Mouse (Mus musculus): Measurements from ENCODE around the gene Tnn. TPM values are rescaled to one million over a fixed set of nuclear protein-coding genes. Genes with fewer than 3 reads are reported as not detected.

Tnn gene
- polyA plus RNA-seq (2017; shearing (Covaris generic)) = under 1 TPM in 1 of 2 experiments, not detected in 1; 0.15 TPM

DNA sequence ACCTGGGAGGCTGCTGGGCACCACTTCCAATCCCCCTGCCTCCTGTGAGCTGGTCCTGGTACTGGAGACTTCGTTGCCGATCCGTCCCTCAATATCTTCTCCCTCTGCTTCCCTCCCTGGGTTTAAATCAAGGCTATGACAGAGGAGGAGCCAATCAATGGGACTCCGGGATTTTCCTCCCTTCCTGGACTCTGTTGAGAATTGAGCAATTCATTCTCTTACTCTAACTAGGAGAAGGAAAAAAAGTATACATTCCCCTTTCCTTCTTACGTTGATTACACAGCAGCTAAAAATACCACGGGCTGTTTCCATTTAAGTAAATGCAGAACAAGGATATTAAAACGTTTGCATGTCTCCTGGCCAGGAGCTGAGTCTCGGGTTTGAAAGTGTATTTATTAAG lies at the start of gene Tnn:
Gene Tnn (minus strand): TSS at position 101 of the 400 bp plus-strand sequence.
- no peak for ATAC-seq

DNA sequence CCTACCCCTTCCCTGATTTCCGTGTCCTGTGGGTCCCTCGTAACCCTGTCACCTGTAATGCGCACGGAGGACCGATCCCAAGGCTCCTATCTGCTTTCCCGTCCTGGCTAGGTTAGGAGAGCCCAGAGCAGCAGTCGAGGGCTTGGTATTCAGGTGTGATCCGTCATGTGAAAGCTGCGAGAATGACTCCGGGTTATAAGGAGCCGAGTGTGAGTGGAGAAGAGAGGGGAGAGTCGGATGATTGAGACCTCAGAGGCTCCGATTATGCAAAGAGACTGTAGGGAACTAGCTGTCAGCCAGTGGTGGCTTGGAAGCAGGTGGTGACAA lies 41.9 kb upstream of the Tnn start:
- peak; percentile 24 for ATAC-seq

DNA sequence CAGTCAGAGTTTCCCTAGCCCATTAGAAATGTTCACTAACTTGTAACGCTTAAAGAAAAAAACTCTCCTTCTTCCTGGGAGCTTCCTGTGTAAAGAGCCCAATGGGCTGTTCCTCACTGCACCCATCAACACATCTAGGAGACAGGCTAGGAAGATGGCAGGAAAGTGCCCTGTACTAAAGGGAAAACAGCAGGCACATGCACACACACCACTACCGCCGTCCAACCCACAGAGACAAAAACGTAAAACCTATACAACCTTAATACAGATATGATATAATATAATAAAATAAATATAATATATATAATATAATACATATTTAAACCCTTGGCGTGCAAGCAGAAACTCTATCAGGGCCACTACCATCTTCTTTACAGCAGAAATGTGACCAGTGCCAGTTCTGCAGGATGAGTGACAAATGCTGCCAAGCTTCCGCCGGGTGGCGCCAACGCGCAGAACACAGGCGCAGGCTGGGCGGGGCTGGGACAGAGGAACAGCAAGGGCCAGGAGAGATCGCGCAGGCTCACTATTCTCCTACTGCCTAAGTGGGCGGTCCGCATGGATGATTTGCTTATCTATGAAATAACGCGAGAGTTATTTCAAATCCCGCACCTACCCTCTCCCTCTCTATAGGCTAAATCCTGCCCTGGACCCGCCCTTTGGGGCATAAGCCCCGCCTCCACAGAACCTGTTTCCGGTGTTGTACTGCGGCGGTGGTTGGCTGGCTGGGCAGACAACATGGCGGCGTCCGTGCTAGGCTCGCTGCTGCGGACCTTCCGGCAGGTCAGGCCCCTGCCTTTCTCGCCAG lies 41.4 kb upstream of the Tnn start, which contains the start of gene Mrps14:
Gene Mrps14 (plus strand): TSS at position 687 of the 808 bp plus-strand sequence.
- peak; percentile 98 for ATAC-seq

DNA sequence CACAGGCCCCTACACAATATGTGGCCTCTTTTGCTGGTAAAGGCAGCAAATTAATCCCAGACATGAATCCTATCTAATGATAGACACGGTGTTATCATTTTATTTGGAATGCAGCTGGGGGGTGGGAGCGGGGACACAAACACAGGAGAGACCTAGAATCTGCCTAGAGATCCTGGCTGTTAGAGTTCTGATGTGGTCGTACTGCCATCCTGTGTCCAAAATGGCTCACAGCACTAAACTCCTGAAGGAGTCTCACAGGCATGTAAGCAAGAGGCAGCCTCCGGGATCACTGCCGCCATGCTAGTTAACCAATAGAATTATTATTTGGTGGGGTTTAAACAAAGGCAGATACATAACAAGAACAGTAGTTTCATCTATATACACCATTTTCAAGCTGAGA lies 31.1 kb upstream of the Tnn start:
- ATAC-seq = no peak

DNA sequence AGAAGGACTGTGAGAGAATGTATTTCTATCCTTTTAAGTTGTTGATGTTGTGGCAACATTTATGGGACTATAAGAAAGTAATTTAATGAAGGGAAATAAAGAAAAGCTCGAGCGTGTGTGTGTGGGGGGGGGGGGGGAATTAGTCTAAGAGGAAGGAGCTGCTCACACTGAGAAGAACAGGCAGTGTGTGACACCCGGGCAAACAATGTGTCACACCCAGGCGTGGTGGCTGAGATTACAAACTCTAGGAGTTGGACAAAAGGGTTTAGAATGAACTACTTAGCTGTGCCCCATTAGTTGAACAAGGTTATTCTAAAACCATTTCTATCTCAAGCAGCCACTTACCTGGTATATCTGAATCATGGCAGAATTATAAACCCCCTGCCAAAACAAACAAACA lies 27.8 kb upstream of the Tnn start:
- no peak for ATAC-seq

DNA sequence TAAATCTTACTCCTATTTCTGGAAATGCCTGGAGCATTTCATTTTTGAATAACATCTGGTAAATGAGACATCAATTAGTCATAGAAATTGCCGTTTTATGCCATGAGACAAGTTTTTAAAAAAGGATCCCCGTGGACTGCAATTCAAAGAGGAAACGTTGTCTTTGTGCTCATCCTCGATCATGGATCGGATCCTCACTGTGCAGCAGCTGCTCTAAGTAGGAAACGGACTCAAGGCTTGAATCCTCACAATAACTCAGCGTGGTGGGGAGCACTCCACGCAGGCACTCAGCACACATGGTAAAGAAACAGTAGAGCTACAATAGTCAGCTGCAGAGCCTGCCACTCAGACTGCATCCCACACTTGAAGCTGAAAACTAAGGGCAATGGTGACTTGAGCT lies 23.5 kb upstream of the Tnn start:
- ATAC-seq = no peak

DNA sequence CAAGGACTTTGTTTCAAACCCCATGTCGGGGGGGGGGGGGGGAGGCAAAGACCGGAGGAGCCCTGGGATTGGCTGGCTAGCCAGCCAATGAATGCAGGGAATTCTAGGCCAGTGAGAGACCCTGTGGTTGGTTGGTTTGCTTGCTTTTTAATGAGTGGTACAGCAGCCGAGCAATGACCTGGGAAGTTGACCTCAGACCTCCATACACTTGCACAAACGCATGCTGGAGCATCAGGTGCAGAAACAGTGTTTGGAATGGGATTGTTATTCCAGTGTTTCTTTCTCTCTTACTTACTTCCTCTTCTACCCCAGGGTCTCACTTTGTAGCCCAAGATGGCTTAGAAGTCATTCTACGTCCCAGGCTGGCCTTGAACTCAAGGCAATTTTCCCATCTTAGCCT lies 13.2 kb upstream of the Tnn start:
- no peak for ATAC-seq

DNA sequence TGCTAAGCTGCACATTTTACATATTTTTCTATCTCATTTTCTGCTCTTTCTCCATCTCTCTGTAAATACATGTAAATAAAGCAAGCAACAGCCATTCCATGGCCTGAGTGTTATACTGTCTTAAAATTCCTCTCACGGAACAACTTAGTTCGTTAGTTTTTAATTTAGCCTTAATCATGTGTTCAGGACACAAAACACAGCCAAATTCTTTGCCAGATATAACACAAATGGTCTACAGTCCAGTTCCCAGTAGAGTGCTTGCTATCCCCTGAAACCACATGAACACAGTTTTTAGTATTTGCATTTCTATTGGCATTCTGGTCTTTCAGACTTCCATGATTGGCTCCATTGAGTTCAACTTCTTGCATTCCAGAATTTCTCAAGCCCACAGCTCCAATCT lies 4.8 kb upstream of the Tnn start:
- no peak for ATAC-seq

DNA sequence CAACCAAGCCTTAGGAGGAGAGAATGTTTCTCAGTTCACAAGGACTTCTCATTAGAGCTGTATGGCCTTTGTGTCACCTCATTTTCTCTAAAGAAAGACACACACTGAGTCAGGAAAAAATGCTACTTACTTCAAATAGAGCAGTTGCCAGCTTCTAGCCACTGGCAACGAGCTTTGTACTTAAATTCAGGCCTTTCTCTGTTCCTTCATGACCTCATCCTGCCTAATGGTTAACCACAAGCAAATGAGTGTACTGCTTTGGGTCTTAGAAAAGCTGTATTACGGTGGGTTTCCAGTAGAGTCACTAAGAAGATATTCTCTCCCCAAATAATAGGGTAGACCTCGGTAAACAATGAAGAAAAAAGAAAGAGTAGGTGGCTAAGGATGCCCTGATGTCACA lies 2.7 kb downstream of the Tnn start:
- ATAC-seq = no peak

DNA sequence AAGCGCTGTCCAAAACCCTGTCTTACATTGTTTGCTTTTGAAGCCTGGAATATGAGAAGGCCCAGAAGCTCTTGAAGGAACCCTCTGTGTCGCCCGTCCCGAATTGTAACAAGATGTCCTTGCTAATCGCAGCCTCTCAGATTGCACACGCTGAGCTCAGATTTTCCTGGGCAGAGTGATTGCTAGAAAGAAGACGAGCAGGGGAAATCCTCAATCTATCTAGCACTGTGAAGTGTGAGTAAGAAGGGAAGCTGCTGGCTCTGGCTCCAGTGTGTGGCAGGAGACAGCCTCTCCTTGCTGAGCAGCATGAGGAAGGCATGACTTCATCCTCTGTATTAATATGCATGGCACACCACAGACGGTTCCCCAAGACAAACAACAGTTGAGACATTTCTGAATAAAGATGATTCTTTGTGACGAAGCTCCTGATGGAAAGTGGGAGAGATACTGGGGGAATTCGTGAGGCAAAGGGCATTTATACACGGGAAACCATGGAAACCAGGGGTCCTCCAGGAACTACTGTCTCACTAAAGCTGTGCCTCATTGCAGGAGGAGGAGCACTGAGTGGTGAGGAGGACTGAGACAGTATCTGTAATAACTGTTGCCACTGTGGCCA lies 4.0 kb downstream of the Tnn start:
- ATAC-seq = no peak

DNA sequence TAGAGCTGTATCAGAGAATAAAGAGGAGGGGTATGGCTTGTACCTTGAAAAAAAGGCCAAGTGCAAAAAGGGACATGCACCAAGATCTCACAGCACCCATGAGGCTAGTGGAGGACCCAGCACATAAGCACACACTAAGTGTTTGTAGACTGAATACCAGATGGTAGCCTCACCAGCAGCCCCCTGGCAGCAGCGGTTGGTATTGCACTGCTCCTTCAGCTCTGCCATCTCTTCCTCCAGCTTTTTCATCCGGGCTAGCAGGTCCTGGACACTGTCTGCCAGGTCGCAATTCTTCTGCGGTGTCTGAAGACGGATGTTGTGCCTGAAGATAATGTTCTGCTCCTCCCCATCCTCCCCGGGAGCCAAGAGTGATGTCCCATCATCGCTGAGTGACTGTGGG lies 6.1 kb downstream of the Tnn start:
- ATAC-seq = no peak

DNA sequence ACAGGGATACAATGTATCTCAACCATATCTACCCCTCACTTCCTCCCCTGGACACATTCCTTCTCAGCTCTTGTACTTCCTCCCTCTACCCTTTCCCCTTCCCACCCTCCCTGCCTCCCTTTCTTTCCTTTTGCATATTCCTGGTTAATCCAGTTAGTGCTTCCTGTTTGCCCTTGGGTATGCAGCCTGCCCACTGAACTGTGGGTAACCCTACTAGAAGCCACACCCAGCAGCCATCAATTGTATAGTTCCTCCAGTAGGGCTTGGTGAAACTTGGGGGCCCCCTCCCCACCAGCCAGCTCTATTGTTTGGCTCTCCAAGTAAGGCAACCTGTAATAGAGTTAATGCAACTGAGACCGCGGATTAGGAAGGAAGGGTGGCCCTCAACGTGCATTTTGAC lies 7.8 kb downstream of the Tnn start:
- ATAC-seq = no peak

DNA sequence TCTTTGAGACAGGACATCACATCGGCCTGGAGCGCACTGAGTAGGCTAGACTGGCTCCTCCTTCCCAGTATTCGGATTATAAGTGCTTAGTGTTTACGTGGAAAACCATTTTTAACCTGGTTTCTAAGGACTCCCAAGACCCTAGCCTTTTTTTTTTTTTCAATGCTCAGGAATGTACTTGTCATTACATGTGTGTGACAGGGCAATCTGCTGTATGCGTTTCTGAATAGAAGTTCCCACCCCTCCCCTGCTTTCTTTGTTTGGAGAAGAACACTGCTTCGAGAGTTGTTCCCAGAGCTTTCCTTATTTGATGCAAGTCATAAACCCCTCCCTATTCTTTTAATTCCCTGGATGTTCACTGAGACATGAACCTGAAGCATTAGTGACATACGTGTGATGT lies 9.0 kb downstream of the Tnn start:
- ATAC-seq = no peak

DNA sequence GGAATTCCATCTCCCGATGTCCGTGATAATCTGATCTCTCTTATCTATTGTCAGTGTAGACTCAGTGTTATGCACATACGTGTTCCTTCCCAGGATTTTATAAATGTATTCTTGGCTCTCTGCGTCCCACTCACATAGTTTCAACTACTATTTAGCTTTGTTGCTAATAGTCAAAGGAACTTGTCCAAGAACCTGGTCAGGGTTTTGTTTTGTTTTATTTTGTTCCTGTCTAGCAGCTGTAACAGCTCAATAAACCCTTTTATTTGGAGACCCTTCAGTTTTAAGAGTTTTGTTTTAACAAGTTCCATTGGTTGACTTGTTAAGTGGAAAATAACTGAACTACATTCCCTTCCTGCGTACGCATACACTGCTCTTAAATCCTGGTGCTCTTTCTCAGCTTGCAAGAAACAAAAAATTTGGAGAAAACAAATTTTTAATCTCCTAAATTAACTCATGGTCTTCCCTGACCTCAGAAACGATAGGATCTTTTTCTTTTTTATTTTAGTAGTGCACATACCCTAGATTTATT lies 17.0 kb downstream of the Tnn start:
- no peak for ATAC-seq

DNA sequence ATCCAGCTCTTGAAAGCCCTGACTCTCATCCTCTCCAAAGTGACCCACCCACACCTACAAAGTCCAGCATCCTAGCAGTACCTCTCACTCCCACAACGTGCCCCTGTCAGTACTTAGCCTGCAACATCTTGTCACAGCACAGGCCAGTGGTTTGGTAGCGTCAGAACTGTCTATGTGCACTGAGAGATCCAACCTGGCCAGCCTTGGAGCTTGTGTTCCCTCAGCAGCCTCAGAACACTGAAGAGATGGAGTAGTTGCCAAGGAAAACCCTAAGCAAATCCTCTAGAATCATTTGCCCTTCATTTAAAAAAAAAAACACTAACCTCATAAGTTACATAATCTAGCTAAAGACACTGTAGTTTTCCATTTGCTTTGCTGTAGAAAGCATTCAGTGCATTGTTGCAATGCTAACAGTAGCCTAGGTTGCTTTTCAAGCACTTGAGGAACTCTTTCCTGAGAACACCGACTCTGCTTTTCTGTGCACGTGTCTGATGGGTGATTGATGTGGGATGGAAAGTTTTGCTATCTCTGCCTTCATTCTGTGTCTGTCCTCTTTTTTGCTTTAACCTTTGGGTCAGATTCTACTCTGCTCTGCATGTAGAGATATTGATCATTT lies 19.8 kb downstream of the Tnn start:
- no peak for ATAC-seq

DNA sequence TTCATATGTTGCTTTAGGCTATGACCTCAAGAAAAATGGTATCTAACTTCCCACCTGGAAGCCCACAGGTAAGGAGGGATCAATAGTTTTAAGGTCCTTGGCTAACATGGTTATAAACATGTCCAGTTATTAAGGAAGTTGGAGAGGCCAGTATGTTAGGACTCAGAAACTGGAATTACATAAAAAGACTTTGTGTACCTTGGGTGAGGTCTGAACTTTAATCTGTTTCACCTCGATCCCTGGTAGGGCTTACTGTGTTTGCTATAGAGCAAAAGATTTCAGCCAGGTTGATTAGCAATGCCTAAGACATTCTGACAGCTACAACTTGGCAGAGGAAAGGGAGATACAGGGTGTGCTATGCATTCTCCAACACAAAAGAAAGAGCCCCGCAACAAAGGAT lies 29.4 kb downstream of the Tnn start:
- ATAC-seq = no peak

DNA sequence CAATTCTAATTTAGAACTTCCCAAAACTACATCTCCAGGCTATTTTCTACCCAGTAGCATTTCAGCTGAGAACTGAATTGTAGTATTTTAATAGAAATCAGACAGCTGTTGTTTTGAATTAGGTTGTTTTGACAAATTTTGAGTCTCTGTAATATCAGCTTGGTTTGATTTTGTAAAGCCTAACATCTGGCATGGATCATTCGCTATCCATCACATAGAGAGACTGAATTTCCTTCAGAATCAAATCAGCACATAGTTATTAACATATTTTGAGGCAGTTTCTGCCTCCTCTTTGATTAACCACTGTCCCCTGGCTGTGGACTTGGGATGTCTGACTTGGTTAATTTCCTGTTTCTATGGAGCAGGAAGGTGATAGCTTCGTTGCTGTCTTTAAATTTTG lies 44.8 kb downstream of the Tnn start:
- no peak for ATAC-seq

DNA sequence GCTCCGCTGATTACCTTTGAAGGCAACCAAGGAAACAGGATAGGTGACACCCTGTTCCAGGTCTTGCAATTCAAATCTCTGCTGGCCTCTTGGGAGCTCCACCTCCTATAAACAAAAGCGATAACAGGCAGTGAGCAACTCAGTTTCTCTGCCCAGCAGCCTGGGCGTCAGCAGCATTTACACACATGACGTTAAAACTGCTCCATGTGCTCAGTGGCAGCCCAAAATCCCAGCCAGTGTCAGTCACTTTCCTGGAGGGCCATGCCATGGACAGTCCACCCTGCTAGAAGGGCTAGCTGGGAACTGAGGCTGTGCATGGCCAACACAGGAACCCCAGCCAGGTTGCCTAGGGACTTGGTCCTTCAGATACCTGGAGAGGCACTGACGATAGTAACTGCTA lies 48.0 kb downstream of the Tnn start:
- no peak for ATAC-seq

DNA sequence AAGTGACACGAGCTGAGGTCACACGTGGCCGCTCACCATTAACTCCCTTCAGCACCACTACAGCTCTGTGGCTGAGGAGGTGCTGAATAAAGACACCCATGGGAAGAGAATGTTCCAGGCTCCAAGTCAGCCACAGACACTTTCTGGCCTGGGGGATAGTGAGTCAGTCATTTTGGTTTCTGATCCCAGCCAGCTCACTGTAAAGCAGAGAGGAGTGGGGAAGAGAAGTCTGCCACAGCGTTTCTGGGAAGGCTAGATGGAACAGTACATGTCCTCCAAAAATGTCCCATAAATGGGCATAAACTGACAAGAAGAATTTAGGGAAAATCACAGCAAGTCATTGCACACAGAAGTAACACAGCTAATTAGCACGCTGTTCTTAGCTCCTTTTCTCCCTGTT lies 52.4 kb downstream of the Tnn start:
- ATAC-seq = no peak

DNA sequence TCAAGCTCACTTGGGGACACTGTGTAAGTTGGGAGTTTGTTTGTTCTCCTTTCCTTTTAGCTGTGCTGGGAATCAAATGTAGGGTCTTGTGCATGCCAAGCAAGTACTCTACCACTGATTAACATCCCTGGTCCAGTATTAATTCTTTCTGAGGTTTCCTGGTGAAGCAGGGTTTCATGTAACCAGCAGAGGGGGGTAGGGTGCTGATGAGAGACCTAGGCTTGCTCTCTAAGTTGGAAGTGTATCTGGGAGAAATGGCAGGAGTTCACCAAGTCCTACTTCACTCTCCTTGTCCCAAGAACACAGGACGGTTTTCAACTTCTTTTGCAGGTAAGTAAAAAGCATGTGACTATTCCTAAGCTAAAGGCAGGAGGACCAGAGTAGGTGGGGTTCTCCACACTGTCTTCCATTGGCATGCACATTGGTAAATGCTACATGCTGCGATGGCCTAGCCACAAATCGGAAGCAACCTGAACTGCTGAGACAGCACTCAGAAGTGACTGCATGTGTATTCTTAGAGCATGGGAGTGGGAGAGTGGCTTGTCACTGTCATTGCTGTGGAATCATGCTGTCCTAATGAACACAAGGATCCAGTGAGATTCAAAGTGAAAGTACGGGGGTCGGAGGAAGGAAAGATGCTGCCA lies 53.6 kb downstream of the Tnn start:
- no peak for ATAC-seq

DNA sequence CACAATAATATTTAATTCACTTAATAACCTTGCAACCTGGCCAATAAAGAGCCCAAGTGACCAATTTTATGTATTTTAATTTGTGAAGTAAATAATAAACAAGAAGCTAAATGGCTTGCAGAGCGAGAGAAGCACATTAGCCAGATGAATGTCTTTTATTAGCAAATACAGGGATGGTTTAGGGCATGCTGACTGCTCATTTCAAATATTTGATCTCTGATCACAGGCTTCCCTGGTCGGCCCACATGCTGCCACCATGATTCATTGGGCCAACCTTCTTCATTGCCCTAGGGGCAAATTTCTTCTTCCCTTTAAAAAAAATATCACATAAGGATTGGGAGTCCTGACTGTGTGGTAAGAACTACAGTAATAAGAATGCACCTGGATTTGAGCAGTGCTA lies 66.7 kb downstream of the Tnn start:
- no peak for ATAC-seq

DNA sequence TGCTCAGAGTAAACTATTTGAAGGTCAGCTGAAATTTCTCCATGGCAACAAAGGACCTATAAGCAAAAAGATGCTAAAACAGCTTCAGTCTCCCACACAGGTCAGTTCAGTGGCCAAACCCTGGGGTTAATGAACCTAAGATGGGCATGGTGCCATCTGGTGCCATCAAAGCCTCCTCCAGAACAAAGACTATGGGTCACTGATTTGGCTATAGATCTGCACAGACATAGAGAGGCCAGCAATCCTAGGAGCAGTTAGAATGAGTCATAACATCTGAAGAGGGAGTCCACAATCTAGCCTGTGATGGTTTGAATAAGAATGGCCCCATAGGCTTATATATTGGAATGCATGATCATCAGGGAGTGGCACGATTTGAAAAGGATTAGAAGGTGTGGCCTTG lies 69.1 kb downstream of the Tnn start:
- no peak for ATAC-seq

DNA sequence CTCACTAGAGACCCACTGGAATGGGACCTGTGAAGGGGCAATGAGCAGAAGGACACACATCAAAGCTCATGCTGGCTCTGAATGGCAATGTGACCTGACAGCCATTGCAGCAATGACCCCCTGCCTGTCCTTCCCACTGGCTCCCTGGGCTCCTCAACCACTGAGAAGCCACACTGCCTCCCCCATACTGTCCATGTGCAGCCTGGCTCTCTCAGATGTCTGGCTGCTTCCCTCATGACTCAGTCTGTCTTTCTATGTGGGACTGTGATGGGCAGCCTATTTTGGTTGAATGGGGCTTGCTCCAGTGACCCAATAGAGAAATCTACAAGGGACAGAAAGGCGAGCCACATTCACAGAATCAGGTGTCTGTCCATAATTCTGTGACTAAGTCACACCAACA lies 70.7 kb downstream of the Tnn start:
- ATAC-seq = no peak
